Mouse (Mus musculus) midbrain, embryonic 16.5 days (tissue): ENCODE data around the gene Cdh12. TPM values are rescaled to one million over a fixed set of nuclear protein-coding genes. Genes with fewer than 3 reads are reported as not detected.
A peak's percentile ranks its signal among the peaks of the same experiment; 100 is the strongest.
"Not testable (repeated sequence)": the region's sequence is repeated elsewhere in the genome, so short reads cannot be mapped to it uniquely, and the experiment has no call there.

Experiments used
- ATAC-seq: fragments of 200-750 bp; cut with Nextera tagmentation; 2 replicates; pipeline ENCODE4 v1.8.0; 2017; ENCODE audit warnings: moderate TSS enrichment
- H3K27ac ChIP-seq: fragments of 300-500 bp; sonication (generic); 2 replicates; pipeline ENCODE4 v1.5.1; 2014; ENCODE audit warnings: mild to moderate bottlenecking, low read length, mixed read lengths
- H3K27me3 ChIP-seq: fragments of 300-500 bp; sonication (generic); 2 replicates; pipeline ENCODE4 v1.6.1; 2014; ENCODE audit warnings: low read depth, low read length, mixed read lengths; ENCODE audit not compliant: control insufficient read depth, insufficient read depth
- H3K36me3 ChIP-seq: fragments of 300-500 bp; sonication (generic); 2 replicates; pipeline ENCODE4 v1.6.1; 2014; ENCODE audit warnings: mild to moderate bottlenecking, low read length, moderate library complexity, mixed read lengths; ENCODE audit not compliant: control insufficient read depth, insufficient read depth
- H3K4me1 ChIP-seq: fragments of 300-500 bp; sonication (generic); 2 replicates; pipeline ENCODE4 v1.6.1; 2014; ENCODE audit warnings: mild to moderate bottlenecking, low read length, mixed read lengths; ENCODE audit not compliant: control insufficient read depth, insufficient read depth
- H3K4me2 ChIP-seq: fragments of 300-500 bp; sonication (generic); 2 replicates; pipeline ENCODE4 v1.6.1; 2014; ENCODE audit warnings: mild to moderate bottlenecking, low read length, mixed read lengths
- H3K4me3 ChIP-seq: fragments of 300-500 bp; sonication (generic); 2 replicates; pipeline ENCODE4 v1.5.1; 2014; ENCODE audit warnings: low read depth, mild to moderate bottlenecking, low read length, moderate library complexity, mixed read lengths
- H3K9ac ChIP-seq: fragments of 300-500 bp; sonication (generic); 2 replicates; pipeline ENCODE4 v1.6.1; 2014; ENCODE audit warnings: low read depth, low read length, mixed read lengths
- H3K9me3 ChIP-seq: fragments of 300-500 bp; sonication (generic); replicated peaks from 2 replicates; pipeline ENCODE4 v1.6.1; 2014; ENCODE audit warnings: mild to moderate bottlenecking, low read length, mixed read lengths; ENCODE audit not compliant: control insufficient read depth, poor library complexity, severe bottlenecking
- WGBS: fragments of 180-500 bp; shearing (Covaris S2); extraction: QIAGEN DNeasy Blood & Tissue Kit; methylation state at CpG from one replicate; pipeline ENCODE4 v1.1.7; 2014; 5-methylcytosine and 5-hydroxymethylcytosine counted together
- polyA plus RNA-seq: library from polyadenylated mRNA; unstranded; fragments of >200 nt; fragmentation: Nextera tagmentation; extraction: Ambion mirVana; gene quantifications from 2 replicates; pipeline ENCODE4 v1.2.1, GENCODE M21; 2015

Cdh12 gene
- polyA plus RNA-seq, 1 experiment from 2014 or later = 11.6 TPM

DNA sequence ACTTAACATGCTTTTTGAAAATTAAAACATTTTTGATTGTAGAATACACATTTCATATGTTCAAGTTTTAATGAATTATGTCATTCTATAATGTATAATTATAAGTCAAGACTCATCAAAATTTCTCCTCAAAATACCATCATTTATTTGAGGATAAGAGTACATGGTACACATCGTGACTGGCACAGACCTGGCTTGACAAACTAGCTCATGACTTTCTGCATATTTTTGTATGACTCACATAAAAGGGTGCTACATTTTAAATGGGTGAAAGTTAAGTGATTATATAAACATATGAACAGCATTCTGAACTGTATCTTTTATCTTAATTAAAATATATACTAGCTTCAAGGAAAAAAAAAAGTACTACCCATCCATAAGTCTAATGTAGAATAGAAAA is 643.8 kb downstream of the Cdh12 start:
- Histone ChIP-seq H3K4me2 (no peak overlapping the region), H3K27ac (no peak overlapping the region), H3K36me3 (no peaks in the 10 kb centered on the region), H3K4me1 (no peaks in the 10 kb centered on the region), H3K27me3 (no peaks in the 10 kb centered on the region), H3K9me3 (no peaks in the 10 kb centered on the region), H3K9ac (no peak overlapping the region), H3K4me3 (no peak overlapping the region)
- ATAC-seq = no peak
- 91% methylated on average over 1 of the region's 1 CpGs for WGBS

DNA sequence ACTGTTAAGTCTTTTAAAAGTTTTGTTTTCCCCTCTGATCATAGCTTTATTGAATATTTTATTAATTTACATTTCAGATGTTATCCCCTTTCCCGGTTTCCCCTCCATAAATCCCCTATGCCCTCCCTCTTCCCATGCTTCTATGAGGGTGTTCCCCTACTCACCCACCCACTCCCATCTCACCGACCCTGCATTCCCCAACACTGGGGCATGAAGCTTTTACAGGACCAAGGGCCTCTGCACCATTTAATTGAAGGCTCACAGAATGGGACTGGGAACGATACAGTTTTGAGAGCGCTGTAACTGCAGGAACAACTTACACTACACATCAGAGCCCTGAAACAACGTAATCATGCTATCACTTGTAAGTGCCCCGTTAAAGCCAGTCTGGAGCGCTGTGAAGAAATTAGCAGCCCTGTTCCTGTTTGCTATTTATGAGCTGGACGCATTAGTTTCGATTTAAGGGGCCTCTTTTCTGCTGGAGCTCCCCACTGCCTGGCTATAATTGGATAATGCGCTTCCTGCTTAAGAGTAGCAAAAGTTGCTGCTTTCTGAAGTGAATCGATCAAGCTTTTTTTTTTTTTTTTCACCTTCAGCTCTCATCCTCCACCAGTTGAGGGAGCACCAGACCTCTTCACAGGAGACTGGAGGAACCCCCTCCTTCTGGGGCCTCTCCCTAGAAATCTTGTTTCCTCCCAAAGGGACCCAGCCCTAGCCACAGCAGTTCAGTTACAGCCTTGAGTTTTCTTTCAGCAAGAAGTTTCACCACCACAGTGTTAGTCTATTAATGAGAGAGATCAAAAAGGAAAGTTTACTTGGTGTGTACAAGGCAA is 660.2 kb downstream of the Cdh12 start:
- Histone ChIP-seq H3K4me2 (peak overlapping the region; percentile 52), H3K36me3 (no peaks in the 10 kb centered on the region), H3K27ac (no peak overlapping the region), H3K9ac (no peak overlapping the region), H3K4me1 (peaks cover 12% of the 10 kb centered on the region; the same call in 1 of the 2 replicates), H3K27me3 (no peaks in the 10 kb centered on the region), H3K4me3 (peak overlapping the region; percentile 27), H3K9me3 (no peaks in the 10 kb centered on the region)
- 16% methylated on average over 11 of the region's 11 CpGs for WGBS
- ATAC-seq = peak; percentile 72

DNA sequence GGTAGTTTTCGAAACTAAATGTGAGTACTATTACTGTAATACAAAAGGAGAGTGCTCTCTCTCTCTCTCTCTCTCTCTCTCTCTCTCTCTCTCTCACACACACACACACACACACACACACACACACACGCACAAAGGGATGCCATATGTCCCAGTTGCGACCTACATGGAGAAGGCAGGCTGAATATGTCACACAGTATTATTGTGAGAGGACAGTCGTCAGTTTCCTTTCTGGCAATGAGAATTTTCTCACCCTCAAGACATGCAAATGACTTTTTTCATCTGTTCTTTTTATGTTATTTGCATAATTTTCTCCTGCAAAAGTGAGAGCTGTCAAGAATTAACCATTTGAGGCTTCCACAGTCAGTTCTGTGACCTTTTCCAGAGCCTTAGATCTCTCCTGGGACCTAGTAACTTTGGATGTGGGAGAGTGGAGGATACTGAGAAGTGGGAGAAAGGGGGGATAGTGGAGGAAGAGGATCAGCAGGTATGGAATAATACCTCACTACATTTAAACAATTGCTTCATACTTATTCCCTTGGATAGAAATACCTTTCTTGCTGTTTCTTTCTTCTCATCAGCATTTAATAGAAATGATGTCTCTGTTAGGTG is 660.9 kb downstream of the Cdh12 start:
- Histone ChIP-seq H3K4me3 (peak overlapping the region; percentile 43; the same call in 1 of the 2 replicates), H3K27me3 (no peaks in the 10 kb centered on the region), H3K4me1 (peaks cover 12% of the 10 kb centered on the region; the same call in 1 of the 2 replicates), H3K4me2 (peak overlapping the region; percentile 62), H3K9me3 (0 out of 2 replicates have a peak, but pooled peaks cover 2% of the 10 kb centered on the region), H3K9ac (no peak overlapping the region), H3K36me3 (no peaks in the 10 kb centered on the region), H3K27ac (no peak overlapping the region)
- ATAC-seq = no peak
- WGBS = 48% methylated on average over 4 of the region's 4 CpGs

DNA sequence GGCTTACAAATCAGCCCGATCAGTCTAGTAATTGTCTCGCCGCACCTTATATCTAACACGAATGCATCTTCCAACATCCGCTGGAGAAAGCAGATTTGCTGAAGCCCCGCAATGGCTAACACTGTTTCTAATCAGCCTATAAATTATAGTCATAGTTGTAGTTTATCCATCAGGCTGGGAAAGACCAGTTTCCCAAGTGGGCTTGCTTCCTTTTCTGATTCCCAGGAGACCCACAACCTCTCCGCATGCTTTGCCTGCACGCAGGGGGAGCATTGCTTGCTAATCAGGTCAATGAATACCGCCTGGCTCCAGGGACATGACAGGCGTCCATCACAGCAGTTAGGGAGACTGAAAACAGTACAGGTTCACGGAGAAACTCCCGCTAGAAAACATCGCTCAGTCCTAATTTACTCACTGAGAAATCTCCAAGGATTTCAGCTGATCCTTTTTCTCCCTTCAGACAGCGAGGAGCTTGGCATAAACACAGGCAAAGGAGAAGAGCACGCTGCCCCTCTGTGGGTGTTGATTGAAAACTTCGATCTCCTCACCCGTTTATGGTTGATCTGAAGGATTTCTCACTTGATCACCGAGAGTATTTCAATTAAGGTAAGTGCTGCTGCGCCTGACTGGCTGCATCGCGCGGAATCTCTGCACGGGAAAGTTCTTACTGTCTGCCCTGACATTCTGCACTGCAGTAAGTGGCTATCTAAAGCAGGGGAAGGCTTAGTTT is 662.0 kb downstream of the Cdh12 start:
- Histone ChIP-seq H3K27me3 (no peaks in the 10 kb centered on the region), H3K4me3 (peak overlapping the region; percentile 43), H3K4me2 (peak overlapping the region; percentile 62), H3K27ac (peak overlapping the region; percentile 74), H3K9ac (peak overlapping the region; percentile 58), H3K36me3 (no peaks in the 10 kb centered on the region), H3K4me1 (peaks cover 12% of the 10 kb centered on the region; the same call in 1 of the 2 replicates), H3K9me3 (0 out of 2 replicates have a peak, but pooled peaks cover 2% of the 10 kb centered on the region)
- 6% methylated on average over 23 of the region's 23 CpGs for WGBS
- ATAC-seq = peak; percentile 77

DNA sequence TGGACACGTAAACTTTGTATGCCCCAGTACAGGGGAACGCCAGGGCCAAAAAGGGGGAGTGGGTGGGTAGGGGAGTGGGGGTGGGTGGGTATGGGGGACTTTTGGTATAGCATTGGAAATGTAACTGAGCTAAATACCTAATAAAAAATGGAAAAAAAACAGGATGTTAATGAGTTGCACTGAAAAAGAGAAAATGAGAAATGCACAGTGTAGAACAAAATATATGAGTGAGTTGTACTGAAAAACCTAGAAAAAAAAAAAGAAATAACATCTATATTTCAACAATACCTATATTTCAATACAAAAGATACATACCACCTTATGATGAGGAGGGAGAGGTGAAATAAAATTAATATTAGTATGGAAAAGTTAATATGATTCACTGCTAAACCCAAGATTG is 665.7 kb downstream of the Cdh12 start:
- H3K27me3 ChIP-seq, H3K9ac ChIP-seq, H3K4me2 ChIP-seq, H3K9me3 ChIP-seq, H3K36me3 ChIP-seq, H3K27ac ChIP-seq, H3K4me1 ChIP-seq, H3K4me3 ChIP-seq, ATAC-seq: not testable (repeated sequence)
- no CpG with 5 or more reads among the region's 2 CpGs for WGBS

DNA sequence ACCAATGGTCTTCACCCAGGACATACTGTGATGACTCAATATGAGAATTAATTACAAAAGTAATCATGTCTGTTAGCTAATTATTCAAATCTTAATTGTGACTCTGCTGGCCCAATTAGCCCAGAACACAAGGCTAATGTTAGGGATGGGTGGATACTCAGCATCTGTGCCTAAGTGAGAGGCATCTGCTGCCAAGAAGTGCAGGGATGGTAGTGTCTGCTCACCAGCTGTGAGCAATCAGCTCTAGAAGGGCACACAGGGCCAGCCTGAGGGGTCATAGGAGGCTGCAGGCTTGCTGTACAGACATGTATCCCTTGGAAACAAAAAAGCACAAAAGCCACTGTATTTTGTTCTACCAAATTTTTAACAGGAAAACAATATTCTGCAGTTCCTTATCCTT is 681.6 kb downstream of the Cdh12 start:
- H3K27me3 ChIP-seq = no peaks in the 10 kb centered on the region
- H3K4me2 ChIP-seq = no peak overlapping the region
- no peaks in the 10 kb centered on the region for H3K9me3 ChIP-seq
- no peak for ATAC-seq
- H3K9ac ChIP-seq = no peak overlapping the region
- H3K4me1 ChIP-seq = no peaks in the 10 kb centered on the region
- H3K4me3 ChIP-seq = no peak overlapping the region
- no peaks in the 10 kb centered on the region for H3K36me3 ChIP-seq
- H3K27ac ChIP-seq = no peak overlapping the region

DNA sequence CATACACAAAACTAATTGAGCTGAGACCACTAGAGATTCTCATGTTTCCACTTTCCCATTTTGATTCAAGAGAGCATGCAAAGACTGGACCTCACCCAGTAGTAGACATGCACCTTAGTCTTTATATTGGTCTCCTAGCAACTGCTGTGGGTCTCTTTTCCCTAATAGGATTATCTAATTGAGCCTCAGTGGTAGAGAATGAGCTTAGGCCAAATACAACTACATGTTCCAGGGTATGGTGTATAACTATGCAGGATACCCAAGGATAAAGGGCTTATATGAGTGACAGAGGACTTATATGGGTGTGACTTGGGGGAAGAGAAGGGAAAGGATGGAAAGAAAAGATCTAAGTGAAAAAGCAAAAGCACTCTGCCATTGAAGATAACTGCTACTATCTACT is 683.9 kb downstream of the Cdh12 start:
- ATAC-seq = no peak
- H3K27me3 ChIP-seq = no peaks in the 10 kb centered on the region
- H3K36me3 ChIP-seq = no peaks in the 10 kb centered on the region
- no peak overlapping the region for H3K9ac ChIP-seq
- H3K4me2 ChIP-seq = no peak overlapping the region
- H3K27ac ChIP-seq = no peak overlapping the region
- H3K9me3 ChIP-seq = no peaks in the 10 kb centered on the region
- no peak overlapping the region for H3K4me3 ChIP-seq
- H3K4me1 ChIP-seq = no peaks in the 10 kb centered on the region

DNA sequence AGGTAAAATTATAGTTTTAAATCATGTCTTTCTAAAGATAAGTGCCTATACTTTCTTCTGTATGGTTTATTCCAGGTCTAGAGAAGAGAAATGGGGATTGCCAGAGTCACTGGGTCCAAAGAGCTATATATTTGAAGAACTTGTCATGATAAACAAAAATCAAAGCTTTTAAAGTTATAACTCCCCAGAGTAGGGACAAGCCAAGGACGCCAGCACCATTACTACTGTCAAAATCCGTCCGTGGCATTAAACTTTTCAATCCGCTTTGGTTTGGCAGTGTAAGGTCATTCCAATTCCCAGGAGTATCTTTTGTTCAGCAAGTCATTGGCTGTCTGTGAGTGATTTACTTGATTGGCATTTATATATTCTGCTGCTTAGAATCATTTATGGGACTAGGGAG is 697.8 kb downstream of the Cdh12 start:
- ATAC-seq = no peak
- Histone ChIP-seq H3K9me3 (no peaks in the 10 kb centered on the region), H3K4me1 (no peaks in the 10 kb centered on the region), H3K27me3 (no peaks in the 10 kb centered on the region), H3K27ac (no peak overlapping the region), H3K36me3 (no peaks in the 10 kb centered on the region), H3K9ac (no peak overlapping the region), H3K4me2 (no peak overlapping the region), H3K4me3 (no peak overlapping the region)
- 71% methylated on average over 4 of the region's 4 CpGs for WGBS

DNA sequence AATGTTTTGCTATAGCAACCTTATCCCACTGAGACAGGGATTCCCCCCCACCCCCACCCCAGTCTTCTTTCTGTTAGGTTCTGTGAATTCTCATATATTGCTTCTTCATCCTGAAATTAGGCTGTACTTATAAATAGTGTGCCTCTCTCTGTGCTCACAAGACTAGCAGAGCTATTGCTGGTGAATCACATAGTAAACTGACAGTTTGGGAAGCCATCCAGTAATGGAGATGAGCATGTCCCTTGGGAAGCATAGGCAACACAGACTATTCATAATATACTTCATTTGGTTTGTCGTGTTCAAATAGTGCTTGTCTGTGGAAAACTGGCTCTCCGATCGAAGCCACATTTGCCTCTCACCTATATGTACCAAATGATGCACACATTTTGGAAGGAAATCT is 704.5 kb downstream of the Cdh12 start:
- no peak overlapping the region for H3K4me2 ChIP-seq
- H3K27me3 ChIP-seq = no peaks in the 10 kb centered on the region
- no peaks in the 10 kb centered on the region for H3K9me3 ChIP-seq
- H3K9ac ChIP-seq = no peak overlapping the region
- H3K27ac ChIP-seq = no peak overlapping the region
- 84% methylated on average over 3 of the region's 3 CpGs for WGBS
- H3K4me3 ChIP-seq = no peak overlapping the region
- H3K36me3 ChIP-seq = no peaks in the 10 kb centered on the region
- H3K4me1 ChIP-seq = no peaks in the 10 kb centered on the region
- ATAC-seq = no peak
